Mouse (Mus musculus): Measurements from ENCODE around the gene Col15a1. TPM values are rescaled to one million over a fixed set of nuclear protein-coding genes. Genes with fewer than 3 reads are reported as not detected.

Gene Col15a1
- polyA plus RNA-seq, 1 experiment = 0.18 TPM

- Histone ChIP-seq H3K4me2 (ENCODE audit: low read depth) (peak overlapping the region; percentile 15), H3K4me3 (no peak overlapping the region), H3K79me2 (ENCODE audit: control insufficient read depth, insufficient read depth) (no peaks in the 10 kb centered on the region), H3K27me3 (ENCODE audit: control insufficient read depth, insufficient read depth, insufficient read length) (peaks cover 17% of the 10 kb centered on the region), H3K36me3 (ENCODE audit: control insufficient read depth, insufficient read depth) (no peaks in the 10 kb centered on the region), H3ac (ENCODE audit: control insufficient read depth, insufficient read length) (no peak overlapping the region)
- peak; percentile 47 for TF ChIP-seq TCF3 (IDR thresholded peaks at IDR 0.05; ENCODE audit: insufficient read length, low read depth)
- no peak for TF ChIP-seq CEBPB (IDR thresholded peaks at IDR 0.05; ENCODE audit: insufficient read depth, poor library complexity, severe bottlenecking)
- no peak for TF ChIP-seq POLR2AphosphoS2 (IDR thresholded peaks at IDR 0.05; ENCODE audit: insufficient read length, low read depth)
- peak; percentile 7 for TF ChIP-seq TCF12 (IDR thresholded peaks at IDR 0.05; ENCODE audit: insufficient read depth, poor library complexity, severe bottlenecking)
- TF ChIP-seq MYOD1 (IDR thresholded peaks at IDR 0.05; ENCODE audit: control insufficient read depth in 1 of 3, insufficient read length in 2 of 3, low read depth in 2 of 3) = peak in 2 of 3 experiments; percentile 73 to 86
- TF ChIP-seq MAX (IDR thresholded peaks at IDR 0.05; ENCODE audit: low read depth) = no peak
- no peak for TF ChIP-seq REST (IDR thresholded peaks at IDR 0.05; ENCODE audit: insufficient read depth, insufficient read length)
- peak in 2 of 3 experiments; percentile 75 to 78 for TF ChIP-seq MYOG (IDR thresholded peaks at IDR 0.05; ENCODE audit: control insufficient read depth in 1 of 3, insufficient read depth in 1 of 3, insufficient read length in 2 of 3, low read depth in 2 of 3)
- TF ChIP-seq E2F4 (IDR thresholded peaks at IDR 0.05; ENCODE audit: insufficient read depth) = no peak
- no peak for TF ChIP-seq USF1 (IDR thresholded peaks at IDR 0.05; ENCODE audit: low read depth)
- TF ChIP-seq SRF (IDR thresholded peaks at IDR 0.05; ENCODE audit: control insufficient read depth, insufficient read length, low read depth) = no peak
- TF ChIP-seq POLR2A (IDR thresholded peaks at IDR 0.05; ENCODE audit: insufficient read length, low read depth) = no peak
Measured at GRCm38 (mm10) chr4:47342632-47343031, 134.7 kb downstream of the Col15a1 start.

GRCm38 (mm10) chr4:47347022-47347421 is 139.1 kb downstream of the Col15a1 start:
- Histone ChIP-seq H3ac (ENCODE audit: control insufficient read depth, insufficient read length) (no peak overlapping the region), H3K4me3 (no peak overlapping the region), H3K36me3 (ENCODE audit: control insufficient read depth, insufficient read depth) (no peaks in the 10 kb centered on the region), H3K4me2 (ENCODE audit: low read depth) (no peak overlapping the region), H3K79me2 (ENCODE audit: control insufficient read depth, insufficient read depth) (no peaks in the 10 kb centered on the region), H3K27me3 (ENCODE audit: control insufficient read depth, insufficient read depth, insufficient read length) (peaks cover 5% of the 10 kb centered on the region)
- TF ChIP-seq POLR2A (IDR thresholded peaks at IDR 0.05; ENCODE audit: insufficient read length, low read depth) (no peak), MYOG (IDR thresholded peaks at IDR 0.05; ENCODE audit: control insufficient read depth in 1 of 3, insufficient read depth in 1 of 3, insufficient read length in 2 of 3, low read depth in 2 of 3) (no peak), MYOD1 (IDR thresholded peaks at IDR 0.05; ENCODE audit: control insufficient read depth in 1 of 3, insufficient read length in 2 of 3, low read depth in 2 of 3) (no peak), USF1 (IDR thresholded peaks at IDR 0.05; ENCODE audit: low read depth) (no peak), MAX (IDR thresholded peaks at IDR 0.05; ENCODE audit: low read depth) (no peak), SRF (IDR thresholded peaks at IDR 0.05; ENCODE audit: control insufficient read depth, insufficient read length, low read depth) (no peak), REST (IDR thresholded peaks at IDR 0.05; ENCODE audit: insufficient read depth, insufficient read length) (no peak), CEBPB (IDR thresholded peaks at IDR 0.05; ENCODE audit: insufficient read depth, poor library complexity, severe bottlenecking) (no peak), E2F4 (IDR thresholded peaks at IDR 0.05; ENCODE audit: insufficient read depth) (no peak), TCF12 (IDR thresholded peaks at IDR 0.05; ENCODE audit: insufficient read depth, poor library complexity, severe bottlenecking) (no peak), TCF3 (IDR thresholded peaks at IDR 0.05; ENCODE audit: insufficient read length, low read depth) (no peak), POLR2AphosphoS2 (IDR thresholded peaks at IDR 0.05; ENCODE audit: insufficient read length, low read depth) (no peak)

- Histone ChIP-seq H3K27me3 (ENCODE audit: control insufficient read depth, insufficient read depth, insufficient read length) (peaks cover 5% of the 10 kb centered on the region), H3K4me3 (no peak overlapping the region), H3K79me2 (ENCODE audit: control insufficient read depth, insufficient read depth) (peaks cover 9% of the 10 kb centered on the region), H3K36me3 (ENCODE audit: control insufficient read depth, insufficient read depth) (no peaks in the 10 kb centered on the region), H3ac (ENCODE audit: control insufficient read depth, insufficient read length) (no peak overlapping the region), H3K4me2 (ENCODE audit: low read depth) (no peak overlapping the region)
- no peak for TF ChIP-seq CEBPB (IDR thresholded peaks at IDR 0.05; ENCODE audit: insufficient read depth, poor library complexity, severe bottlenecking)
- no peak for TF ChIP-seq MYOG (IDR thresholded peaks at IDR 0.05; ENCODE audit: control insufficient read depth in 1 of 3, insufficient read depth in 1 of 3, insufficient read length in 2 of 3, low read depth in 2 of 3)
- no peak for TF ChIP-seq POLR2AphosphoS2 (IDR thresholded peaks at IDR 0.05; ENCODE audit: insufficient read length, low read depth)
- TF ChIP-seq TCF12 (IDR thresholded peaks at IDR 0.05; ENCODE audit: insufficient read depth, poor library complexity, severe bottlenecking) = no peak
- no peak for TF ChIP-seq REST (IDR thresholded peaks at IDR 0.05; ENCODE audit: insufficient read depth, insufficient read length)
- TF ChIP-seq MYOD1 (IDR thresholded peaks at IDR 0.05; ENCODE audit: control insufficient read depth in 1 of 3, insufficient read length in 2 of 3, low read depth in 2 of 3) = no peak
- no peak for TF ChIP-seq POLR2A (IDR thresholded peaks at IDR 0.05; ENCODE audit: insufficient read length, low read depth)
- TF ChIP-seq USF1 (IDR thresholded peaks at IDR 0.05; ENCODE audit: low read depth) = no peak
- no peak for TF ChIP-seq SRF (IDR thresholded peaks at IDR 0.05; ENCODE audit: control insufficient read depth, insufficient read length, low read depth)
- TF ChIP-seq MAX (IDR thresholded peaks at IDR 0.05; ENCODE audit: low read depth) = no peak
- no peak for TF ChIP-seq TCF3 (IDR thresholded peaks at IDR 0.05; ENCODE audit: insufficient read length, low read depth)
- no peak for TF ChIP-seq E2F4 (IDR thresholded peaks at IDR 0.05; ENCODE audit: insufficient read depth)
Measured at GRCm38 (mm10) chr4:47349759-47350158, 141.8 kb downstream of the Col15a1 start.

GRCm38 (mm10) chr4:47351386-47352049 is 143.6 kb downstream of the Col15a1 start:
- TF ChIP-seq E2F4 (IDR thresholded peaks at IDR 0.05; ENCODE audit: insufficient read depth) (no peak), TCF3 (IDR thresholded peaks at IDR 0.05; ENCODE audit: insufficient read length, low read depth) (no peak), USF1 (IDR thresholded peaks at IDR 0.05; ENCODE audit: low read depth) (no peak), CEBPB (IDR thresholded peaks at IDR 0.05; ENCODE audit: insufficient read depth, poor library complexity, severe bottlenecking) (no peak), SRF (IDR thresholded peaks at IDR 0.05; ENCODE audit: control insufficient read depth, insufficient read length, low read depth) (no peak), MYOG (IDR thresholded peaks at IDR 0.05; ENCODE audit: control insufficient read depth in 1 of 3, insufficient read depth in 1 of 3, insufficient read length in 2 of 3, low read depth in 2 of 3) (no peak), REST (IDR thresholded peaks at IDR 0.05; ENCODE audit: insufficient read depth, insufficient read length) (no peak), POLR2AphosphoS2 (IDR thresholded peaks at IDR 0.05; ENCODE audit: insufficient read length, low read depth) (no peak), POLR2A (IDR thresholded peaks at IDR 0.05; ENCODE audit: insufficient read length, low read depth) (no peak), MYOD1 (IDR thresholded peaks at IDR 0.05; ENCODE audit: control insufficient read depth in 1 of 3, insufficient read length in 2 of 3, low read depth in 2 of 3) (no peak), TCF12 (IDR thresholded peaks at IDR 0.05; ENCODE audit: insufficient read depth, poor library complexity, severe bottlenecking) (no peak), MAX (IDR thresholded peaks at IDR 0.05; ENCODE audit: low read depth) (no peak)
- H3K27me3 ChIP-seq (ENCODE audit: control insufficient read depth, insufficient read depth, insufficient read length) = no peaks in the 10 kb centered on the region
- no peaks in the 10 kb centered on the region for H3K36me3 ChIP-seq (ENCODE audit: control insufficient read depth, insufficient read depth)
- peak overlapping the region; percentile 50 for H3K4me3 ChIP-seq
- no peak overlapping the region for H3ac ChIP-seq (ENCODE audit: control insufficient read depth, insufficient read length)
- peak overlapping the region; percentile 99 for H3K4me2 ChIP-seq (ENCODE audit: low read depth)
- H3K79me2 ChIP-seq (ENCODE audit: control insufficient read depth, insufficient read depth) = peaks cover 21% of the 10 kb centered on the region

Measured in myocyte (in vitro differentiated cells).